Mouse (Mus musculus) lung, postnatal 0 days (tissue): ENCODE results near the gene Wipf2.
A peak's percentile ranks its signal among the peaks of the same experiment; 100 is the strongest.

Experiments used
- CTCF ChIP-seq: IDR thresholded peaks from 2 replicates; pipeline ENCODE4 v1.5.1; 2016; ENCODE audit warnings: antibody characterized with exemption, mild to moderate bottlenecking
- EP300 ChIP-seq: IDR thresholded peaks from 2 replicates; pipeline ENCODE4 v1.6.1; 2016; ENCODE audit warnings: antibody characterized with exemption, mild to moderate bottlenecking, control low read depth

DNA sequence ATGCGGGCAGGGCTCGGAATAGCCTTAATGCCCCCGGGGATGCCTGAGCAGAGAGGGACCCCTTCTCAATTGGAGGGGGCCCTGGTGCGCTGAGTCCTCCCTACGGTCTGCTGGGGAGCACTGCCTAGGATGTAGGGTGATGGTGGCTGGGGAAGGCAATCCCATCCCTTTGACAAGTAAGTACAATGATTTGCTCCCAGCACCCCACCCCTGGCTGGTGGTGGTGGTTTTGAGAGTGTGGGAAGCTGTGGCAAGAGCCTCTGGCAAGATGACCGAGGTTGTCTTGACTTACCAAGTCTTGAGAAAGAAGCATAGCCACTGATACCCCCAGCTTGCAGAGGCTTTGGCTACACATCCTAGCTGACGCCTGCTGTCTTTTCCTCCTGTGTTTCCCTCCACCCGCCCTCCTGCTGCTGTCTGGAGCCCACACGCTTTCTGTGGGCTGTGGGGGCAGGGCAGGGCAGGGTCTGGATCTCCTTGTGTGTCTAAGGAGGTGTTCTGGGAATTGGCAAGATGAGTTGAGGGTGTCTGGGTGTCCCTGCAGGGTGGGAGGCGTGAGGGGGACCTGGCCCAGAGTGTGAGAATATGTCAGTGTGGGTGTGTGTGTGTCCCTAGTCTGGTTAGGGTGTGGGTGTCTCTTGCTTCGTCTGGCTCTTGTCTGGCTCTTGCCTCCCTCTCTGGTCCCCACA, 76.7 kb downstream of the Wipf2 start:
- TF ChIP-seq EP300 = peak; percentile 5
- TF ChIP-seq CTCF = no peak
